Mouse (Mus musculus): ENCODE results near the gene Gm5148. TPM values are rescaled to one million over a fixed set of nuclear protein-coding genes. Genes with fewer than 3 reads are reported as not detected.

Gm5148 gene
- polyA plus RNA-seq, 1 experiment from 2014 or later: 20.3 TPM

DNA sequence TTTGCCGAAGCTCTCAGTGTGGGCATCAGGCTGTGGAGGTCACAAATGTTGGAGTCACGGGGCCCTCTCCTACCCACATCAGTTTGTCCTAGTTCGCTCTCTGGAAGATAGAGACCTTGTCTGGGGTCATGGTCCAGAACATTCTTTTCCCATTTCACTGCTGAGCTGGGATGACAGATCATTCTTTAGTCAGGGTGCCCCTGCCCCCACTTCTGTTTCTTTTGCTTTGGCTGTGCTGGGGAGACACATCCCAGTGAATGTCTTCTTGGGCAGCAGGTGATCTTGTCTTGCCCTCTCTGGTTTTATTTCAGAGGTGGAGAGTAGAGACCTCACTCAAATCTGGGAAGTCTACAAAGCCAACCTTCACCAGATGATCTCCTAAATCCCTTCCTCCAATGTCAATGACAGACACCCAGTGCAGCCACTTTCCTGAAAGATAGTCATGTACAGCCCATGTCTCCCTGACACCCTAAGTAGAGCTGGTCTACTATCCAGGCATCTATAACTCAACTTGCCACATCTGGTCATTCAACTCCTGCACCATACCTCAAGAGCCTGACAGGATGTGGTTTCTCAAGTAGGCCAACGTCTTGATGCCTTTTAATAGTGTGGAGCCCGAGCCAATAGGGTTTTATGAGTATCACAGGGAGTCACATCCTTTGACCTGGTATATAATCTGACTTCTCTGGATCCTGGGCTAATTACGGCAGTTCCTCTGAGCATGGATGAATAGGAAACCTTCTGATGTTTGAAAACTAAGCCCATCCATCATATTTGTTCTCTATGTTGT, 851 bp upstream of the Gm5148 start:
- H3K36me3 ChIP-seq (ENCODE audit: inconsistent target): no peaks in the 10 kb centered on the region
- no peak overlapping the region for H3K27ac ChIP-seq
- no peak overlapping the region for H3K4me3 ChIP-seq (ENCODE audit: inconsistent target)
- WGBS (ENCODE audit: missing documents): 72% methylated on average over 6 of the region's 6 CpGs
- no peaks in the 10 kb centered on the region for H3K79me2 ChIP-seq (ENCODE audit: inconsistent target)

GRCm38 (mm10) chr3:37723662-37724170, 574 bp downstream of the Gm5148 start:
- Histone ChIP-seq H3K27ac (no peak overlapping the region), H3K4me3 (ENCODE audit: inconsistent target) (no peak overlapping the region), H3K36me3 (ENCODE audit: inconsistent target) (no peaks in the 10 kb centered on the region), H3K79me2 (ENCODE audit: inconsistent target) (no peaks in the 10 kb centered on the region)
- 8% methylated on average over 17 of the region's 17 CpGs for WGBS (ENCODE audit: missing documents)

DNA sequence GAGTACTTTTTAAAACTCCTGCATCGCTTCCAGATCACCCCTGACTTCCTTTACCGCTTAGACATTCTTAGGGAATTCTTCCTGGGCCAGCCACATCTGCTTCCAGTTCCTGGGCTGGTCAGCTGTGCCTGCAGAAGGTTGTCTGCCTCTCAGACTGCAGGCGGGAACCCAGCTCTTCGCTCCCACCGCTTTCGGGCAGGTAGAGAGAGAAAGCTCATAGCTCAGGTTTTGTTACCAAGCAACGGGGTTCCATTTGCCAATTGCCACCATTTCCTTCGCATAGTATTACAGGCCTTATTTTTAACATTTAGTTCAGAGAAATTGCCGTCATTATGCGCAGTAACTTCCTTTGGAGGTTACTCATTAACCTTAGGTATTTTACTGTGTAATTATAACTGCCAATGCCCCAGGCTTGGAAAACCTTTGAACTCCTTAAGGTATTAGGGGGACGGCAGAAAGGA, 1.2 kb downstream of the Gm5148 start:
- Histone ChIP-seq H3K4me3 (ENCODE audit: inconsistent target) (no peak overlapping the region), H3K36me3 (ENCODE audit: inconsistent target) (no peaks in the 10 kb centered on the region), H3K79me2 (ENCODE audit: inconsistent target) (no peaks in the 10 kb centered on the region), H3K27ac (no peak overlapping the region)
- 50% methylated on average over 11 of the region's 11 CpGs for WGBS (ENCODE audit: missing documents)

- no peak overlapping the region for H3K4me3 ChIP-seq (ENCODE audit: inconsistent target)
- WGBS (ENCODE audit: missing documents): 95% methylated on average over 12 of the region's 12 CpGs
- H3K27ac ChIP-seq: no peak overlapping the region
- no peaks in the 10 kb centered on the region for H3K36me3 ChIP-seq (ENCODE audit: inconsistent target)
- H3K79me2 ChIP-seq (ENCODE audit: inconsistent target): no peaks in the 10 kb centered on the region
Measured at GRCm38 (mm10) chr3:37722487-37723060, 1.7 kb downstream of the Gm5148 start.

GRCm38 (mm10) chr3:37716992-37717391, 7.3 kb downstream of the Gm5148 start:
- Histone ChIP-seq H3K4me3 (ENCODE audit: inconsistent target) (no peak overlapping the region), H3K27ac (no peak overlapping the region), H3K36me3 (ENCODE audit: inconsistent target) (no peaks in the 10 kb centered on the region), H3K79me2 (ENCODE audit: inconsistent target) (no peaks in the 10 kb centered on the region)
- 97% methylated on average over 2 of the region's 2 CpGs for WGBS (ENCODE audit: missing documents)

- Histone ChIP-seq H3K27ac (no peak overlapping the region), H3K4me3 (ENCODE audit: inconsistent target) (no peak overlapping the region), H3K79me2 (ENCODE audit: inconsistent target) (no peaks in the 10 kb centered on the region), H3K36me3 (ENCODE audit: inconsistent target) (no peaks in the 10 kb centered on the region)
- 69% methylated on average over 7 of the region's 7 CpGs for WGBS (ENCODE audit: missing documents)
Measured at GRCm38 (mm10) chr3:37715734-37716133, 8.6 kb downstream of the Gm5148 start.

DNA sequence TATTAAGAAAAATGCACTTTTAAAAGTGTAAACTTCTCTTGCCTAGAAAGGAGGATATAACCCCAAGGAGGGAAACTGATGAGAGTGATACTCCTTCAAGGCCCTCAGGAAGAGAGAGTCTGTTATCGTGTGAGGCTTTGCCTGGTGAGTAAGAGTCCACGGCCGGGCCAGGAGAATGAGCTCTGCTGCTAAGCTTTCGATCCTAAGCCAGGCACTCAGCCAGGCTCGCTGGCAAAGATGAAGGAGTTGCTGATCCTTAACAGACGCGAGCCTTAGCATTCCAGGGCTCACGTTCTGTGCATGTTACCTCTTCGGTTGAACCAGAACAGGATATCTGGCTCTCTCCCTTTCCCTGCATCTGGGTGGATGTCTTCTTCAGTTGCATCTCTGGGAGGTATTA, 11.8 kb downstream of the Gm5148 start:
- H3K36me3 ChIP-seq (ENCODE audit: inconsistent target): no peaks in the 10 kb centered on the region
- no peak overlapping the region for H3K27ac ChIP-seq
- no peak overlapping the region for H3K4me3 ChIP-seq (ENCODE audit: inconsistent target)
- 86% methylated on average over 9 of the region's 9 CpGs for WGBS (ENCODE audit: missing documents)
- H3K79me2 ChIP-seq (ENCODE audit: inconsistent target): no peaks in the 10 kb centered on the region

DNA sequence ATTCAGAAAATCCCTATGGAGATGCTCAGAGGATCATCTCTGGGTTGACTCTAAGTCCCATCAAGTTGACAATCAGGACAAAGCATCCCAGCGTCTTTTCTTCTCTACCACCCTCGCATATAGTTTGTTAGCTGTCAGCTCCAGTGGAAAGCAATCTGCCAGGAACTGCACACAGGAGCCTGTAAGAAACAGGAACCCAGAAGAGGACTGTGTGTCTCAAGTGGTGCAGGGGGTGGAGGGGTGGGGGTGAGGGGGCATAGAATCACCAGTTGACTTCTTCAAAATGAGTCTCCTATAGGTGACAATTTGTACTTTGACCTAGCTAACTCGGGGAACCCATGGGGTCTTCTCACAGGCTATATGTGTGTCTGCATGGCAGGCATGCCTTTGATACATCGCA, 12.7 kb downstream of the Gm5148 start:
- WGBS (ENCODE audit: missing documents): 33% methylated on average over 4 of the region's 4 CpGs
- Histone ChIP-seq H3K36me3 (ENCODE audit: inconsistent target) (no peaks in the 10 kb centered on the region), H3K4me3 (ENCODE audit: inconsistent target) (no peak overlapping the region), H3K27ac (no peak overlapping the region), H3K79me2 (ENCODE audit: inconsistent target) (no peaks in the 10 kb centered on the region)

GRCm38 (mm10) chr3:37707801-37708200, 16.5 kb downstream of the Gm5148 start:
- Histone ChIP-seq H3K27ac (no peak overlapping the region), H3K4me3 (ENCODE audit: inconsistent target) (no peak overlapping the region), H3K79me2 (ENCODE audit: inconsistent target) (no peaks in the 10 kb centered on the region), H3K36me3 (ENCODE audit: inconsistent target) (no peaks in the 10 kb centered on the region)
- WGBS (ENCODE audit: missing documents): 89% methylated on average over 6 of the region's 6 CpGs

GRCm38 (mm10) chr3:37706439-37706838, 17.9 kb downstream of the Gm5148 start:
- no peak overlapping the region for H3K27ac ChIP-seq
- H3K4me3 ChIP-seq (ENCODE audit: inconsistent target): no peak overlapping the region
- no peaks in the 10 kb centered on the region for H3K79me2 ChIP-seq (ENCODE audit: inconsistent target)
- 36% methylated on average over 4 of the region's 4 CpGs for WGBS (ENCODE audit: missing documents)
- H3K36me3 ChIP-seq (ENCODE audit: inconsistent target): no peaks in the 10 kb centered on the region

GRCm38 (mm10) chr3:37705436-37705835, 18.9 kb downstream of the Gm5148 start:
- no peak overlapping the region for H3K4me3 ChIP-seq (ENCODE audit: inconsistent target)
- 40% methylated on average over 6 of the region's 6 CpGs for WGBS (ENCODE audit: missing documents)
- H3K27ac ChIP-seq: no peak overlapping the region
- no peaks in the 10 kb centered on the region for H3K79me2 ChIP-seq (ENCODE audit: inconsistent target)
- no peaks in the 10 kb centered on the region for H3K36me3 ChIP-seq (ENCODE audit: inconsistent target)

- no peaks in the 10 kb centered on the region for H3K36me3 ChIP-seq (ENCODE audit: inconsistent target)
- no peak overlapping the region for H3K27ac ChIP-seq
- no peaks in the 10 kb centered on the region for H3K79me2 ChIP-seq (ENCODE audit: inconsistent target)
- 68% methylated on average over 14 of the region's 14 CpGs for WGBS (ENCODE audit: missing documents)
- no peak overlapping the region for H3K4me3 ChIP-seq (ENCODE audit: inconsistent target)
Measured at GRCm38 (mm10) chr3:37704701-37705279, 19.5 kb downstream of the Gm5148 start.

DNA sequence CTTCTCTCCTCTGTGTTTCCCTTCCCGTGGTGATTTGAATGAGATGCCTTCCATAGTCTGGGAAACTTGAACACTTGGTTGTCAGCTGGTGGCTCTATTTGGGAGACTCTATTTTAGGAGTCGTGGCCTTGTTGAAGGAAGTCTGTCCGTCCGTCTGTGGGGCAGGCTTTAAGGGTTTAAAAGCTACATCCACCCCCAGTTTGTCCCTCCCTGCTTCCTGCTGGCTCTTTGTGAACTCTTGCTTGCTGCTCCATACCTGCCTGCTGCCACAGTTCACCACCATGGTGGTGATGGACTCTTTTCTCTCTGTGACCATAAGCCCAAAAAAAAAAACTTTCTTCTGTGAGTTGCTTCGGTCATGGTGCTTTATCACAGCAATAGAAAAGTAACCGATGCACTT, 21.2 kb downstream of the Gm5148 start:
- 96% methylated on average over 6 of the region's 6 CpGs for WGBS (ENCODE audit: missing documents)
- Histone ChIP-seq H3K27ac (no peak overlapping the region), H3K79me2 (ENCODE audit: inconsistent target) (no peaks in the 10 kb centered on the region), H3K4me3 (ENCODE audit: inconsistent target) (no peak overlapping the region), H3K36me3 (ENCODE audit: inconsistent target) (no peaks in the 10 kb centered on the region)

DNA sequence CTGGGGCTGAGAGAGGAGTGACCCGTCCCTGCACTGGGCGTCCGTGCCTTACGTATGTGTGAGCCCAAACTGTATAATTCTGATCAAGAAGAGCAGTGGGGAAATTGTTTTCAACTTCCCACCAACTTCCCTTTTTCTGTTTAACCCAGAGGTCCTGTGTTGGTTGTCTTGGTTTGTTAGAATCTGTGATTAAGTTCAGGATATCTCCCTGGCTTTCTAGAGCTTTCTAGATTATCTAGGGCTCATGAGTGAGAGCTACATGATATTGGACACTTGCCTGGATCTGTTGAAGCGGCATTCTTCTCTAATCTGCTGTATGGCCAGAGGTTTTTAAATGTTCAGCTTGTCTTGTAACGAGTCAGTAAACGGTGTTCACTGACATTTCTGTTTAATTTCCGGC, 30.7 kb downstream of the Gm5148 start:
- H3K4me3 ChIP-seq (ENCODE audit: inconsistent target): no peak overlapping the region
- no peaks in the 10 kb centered on the region for H3K79me2 ChIP-seq (ENCODE audit: inconsistent target)
- WGBS (ENCODE audit: missing documents): 14% methylated on average over 8 of the region's 8 CpGs
- no peak overlapping the region for H3K27ac ChIP-seq
- H3K36me3 ChIP-seq (ENCODE audit: inconsistent target): no peaks in the 10 kb centered on the region

GRCm38 (mm10) chr3:37692945-37693344, 31.3 kb downstream of the Gm5148 start:
- Histone ChIP-seq H3K4me3 (ENCODE audit: inconsistent target) (no peak overlapping the region), H3K79me2 (ENCODE audit: inconsistent target) (no peaks in the 10 kb centered on the region)
- 20% methylated on average over 4 of the region's 4 CpGs for WGBS (ENCODE audit: missing documents)

More at GRCm38 (mm10) chr3:37692945-37693344, 31.3 kb downstream of the Gm5148 start:
- no peaks in the 10 kb centered on the region for H3K36me3 ChIP-seq (ENCODE audit: inconsistent target)
- no peak overlapping the region for H3K27ac ChIP-seq
